Mouse (Mus musculus) ZHBTc4 (cell line): ENCODE data around the gene Mrpl36.

ENCODE experiments used
- DNase-seq: peaks from one replicate; pipeline ENCODE4 v3.0.0-alpha.2; 2011; ENCODE audit warnings: low read depth, low spot score

The Mrpl36 gene

GRCm38 (mm10) chr13:73346743-73347142, 18.4 kb downstream of the Mrpl36 start:
- peak; percentile 47 for DNase-seq

- peak; percentile 46 for DNase-seq
These were observed 18.9 kb downstream of the Mrpl36 start for GRCm38 (mm10) chr13:73347171-73347570.

GRCm38 (mm10) chr13:73347922-73348650, 19.8 kb downstream of the Mrpl36 start:
- DNase-seq, result peak; percentile 55

GRCm38 (mm10) chr13:73350741-73351140, 22.4 kb downstream of the Mrpl36 start:
- peak; percentile 59 for DNase-seq

- DNase-seq, result no peak
These were observed 23.6 kb downstream of the Mrpl36 start for GRCm38 (mm10) chr13:73351910-73352309.

GRCm38 (mm10) chr13:73352491-73352890, 24.2 kb downstream of the Mrpl36 start:
- DNase-seq, result no peak

- DNase-seq, result no peak
These were observed 28.8 kb downstream of the Mrpl36 start for GRCm38 (mm10) chr13:73357106-73357505.

GRCm38 (mm10) chr13:73373367-73373766, 45.1 kb downstream of the Mrpl36 start:
- no peak for DNase-seq

- DNase-seq, result no peak
These were observed 46.3 kb downstream of the Mrpl36 start for GRCm38 (mm10) chr13:73374612-73375011.

- DNase-seq, result no peak
These were observed 49.3 kb downstream of the Mrpl36 start for GRCm38 (mm10) chr13:73377637-73378036.
